Mouse (Mus musculus): ENCODE measurements at regions not wholly inside any gene's neighbourhood (a gene's known extent, or its start where the extent isn't known, plus 50 kb on each side); places are given as distances from the start of the nearest gene placed in this dataset.

DNA sequence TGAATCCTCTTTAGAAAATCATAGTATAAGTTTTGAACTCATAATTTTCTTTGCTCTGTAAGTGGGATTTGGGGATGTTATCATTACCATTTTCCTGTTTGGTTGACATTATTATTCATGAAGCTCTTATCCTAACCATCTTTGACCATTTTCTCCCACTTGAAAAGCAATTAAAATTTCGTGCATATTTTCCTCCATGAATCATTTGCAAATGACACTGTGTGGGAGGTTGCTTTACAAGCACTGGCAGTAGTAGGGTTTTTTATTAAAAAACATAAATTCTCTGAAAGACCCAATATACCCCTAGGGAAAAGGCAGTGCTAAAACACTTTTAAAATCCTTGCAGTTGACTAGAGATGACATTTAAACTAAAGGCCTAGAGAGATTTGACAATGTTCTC, 1183.2 kb upstream of the Crim1 start:
- ATAC-seq (no peak), DNase-seq (ENCODE audit: low spot score) (peak; percentile 7)
- 57% methylated on average over 1 of the region's 1 CpGs for whole genome bisulfite sequencing
- Histone ChIP-seq H3K27ac (ENCODE audit: low read depth, low read length) (no peak overlapping the region), H3K4me1 (ENCODE audit: control insufficient read depth, insufficient read depth, low read length) (no peaks in the 10 kb centered on the region), H3K9me3 (replicated peaks; ENCODE audit: control insufficient read depth, low read length) (no peaks in the 10 kb centered on the region), H3K4me3 (ENCODE audit: low read depth, low read length) (no peak overlapping the region), H3K9ac (ENCODE audit: low read length) (no peak overlapping the region), H3K4me2 (ENCODE audit: low read length) (no peak overlapping the region), H3K27me3 (replicated peaks; ENCODE audit: control insufficient read depth, insufficient read depth, low read length) (no peaks in the 10 kb centered on the region), H3K36me3 (ENCODE audit: control insufficient read depth, insufficient read depth, low read length) (no peaks in the 10 kb centered on the region)

DNA sequence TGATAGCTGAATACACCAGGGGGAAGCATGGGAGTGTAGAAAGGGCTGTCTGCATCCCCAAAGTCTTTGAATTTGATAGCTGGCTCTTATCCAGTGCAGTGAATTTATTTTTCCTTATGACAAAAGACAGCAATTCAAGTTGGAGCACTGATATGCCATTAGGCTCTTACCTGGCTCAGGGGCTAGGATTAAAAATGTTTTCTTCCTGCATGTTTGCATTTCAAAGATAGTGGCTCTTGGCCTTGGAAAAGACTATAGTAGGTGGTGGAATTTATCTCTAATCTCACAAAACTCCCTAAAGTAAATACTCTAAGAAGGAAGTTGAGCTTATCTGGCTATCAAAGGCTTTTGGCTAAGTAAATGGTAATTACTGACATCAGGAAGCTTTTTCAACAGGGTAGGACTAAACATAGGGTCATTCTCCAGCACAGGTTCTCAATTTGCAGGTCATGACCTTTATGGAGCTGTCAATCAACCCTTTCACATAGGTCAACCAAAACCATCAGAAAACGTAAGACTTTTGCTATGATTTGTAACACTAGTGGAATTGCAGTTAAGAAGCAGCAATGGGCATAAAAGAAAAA, 1170.8 kb upstream of the Crim1 start:
- WGBS: 30% methylated on average over 1 of the region's 1 CpGs
- Histone ChIP-seq H3K9me3 (replicated peaks; ENCODE audit: control insufficient read depth, low read length) (no peaks in the 10 kb centered on the region), H3K4me1 (ENCODE audit: control insufficient read depth, insufficient read depth, low read length) (no peaks in the 10 kb centered on the region), H3K9ac (ENCODE audit: low read length) (no peak overlapping the region), H3K36me3 (ENCODE audit: control insufficient read depth, insufficient read depth, low read length) (no peaks in the 10 kb centered on the region), H3K27ac (ENCODE audit: low read depth, low read length) (no peak overlapping the region), H3K4me2 (ENCODE audit: low read length) (no peak overlapping the region), H3K4me3 (ENCODE audit: low read depth, low read length) (no peak overlapping the region), H3K27me3 (replicated peaks; ENCODE audit: control insufficient read depth, insufficient read depth, low read length) (no peaks in the 10 kb centered on the region)
- DNase-seq (ENCODE audit: low spot score) (no peak), ATAC-seq (no peak)

DNA sequence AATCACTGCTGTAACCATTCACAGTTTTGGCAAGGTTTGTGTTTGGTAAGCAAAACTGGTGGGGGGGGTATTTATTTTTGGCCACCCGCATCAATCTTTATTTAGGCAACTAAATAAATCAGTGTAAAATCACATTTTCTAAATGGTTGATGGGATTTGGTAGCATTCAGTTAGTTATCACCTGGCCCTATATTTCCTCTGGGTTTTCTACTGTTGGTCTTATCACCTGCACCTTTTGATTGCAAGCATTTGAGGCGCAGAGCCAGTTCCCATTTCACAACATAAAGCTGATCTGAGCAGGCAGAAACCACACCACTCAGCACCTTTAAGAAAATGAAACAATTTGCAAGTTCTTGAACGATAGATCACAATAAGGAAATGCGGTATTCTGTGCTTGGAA, 1165.8 kb upstream of the Crim1 start:
- ATAC-seq (no peak), DNase-seq (ENCODE audit: low spot score) (no peak)
- 91% methylated on average over 4 of the region's 4 CpGs for WGBS

More for the DNA sequence above, 1165.8 kb upstream of the Crim1 start:
- H3K36me3 ChIP-seq (ENCODE audit: control insufficient read depth, insufficient read depth, low read length): no peaks in the 10 kb centered on the region
- no peaks in the 10 kb centered on the region for H3K27me3 ChIP-seq (replicated peaks; ENCODE audit: control insufficient read depth, insufficient read depth, low read length)
- H3K4me1 ChIP-seq (ENCODE audit: control insufficient read depth, insufficient read depth, low read length): no peaks in the 10 kb centered on the region
- H3K4me3 ChIP-seq (ENCODE audit: low read depth, low read length): no peak overlapping the region
- no peak overlapping the region for H3K4me2 ChIP-seq (ENCODE audit: low read length)
- H3K9me3 ChIP-seq (replicated peaks; ENCODE audit: control insufficient read depth, low read length): no peaks in the 10 kb centered on the region
- H3K27ac ChIP-seq (ENCODE audit: low read depth, low read length): no peak overlapping the region
- H3K9ac ChIP-seq (ENCODE audit: low read length): no peak overlapping the region

Data from forebrain, embryonic 14.5 days (tissue).